ENCODE assay signal across 9 mouse cellular contexts in the genomic region with DNA sequence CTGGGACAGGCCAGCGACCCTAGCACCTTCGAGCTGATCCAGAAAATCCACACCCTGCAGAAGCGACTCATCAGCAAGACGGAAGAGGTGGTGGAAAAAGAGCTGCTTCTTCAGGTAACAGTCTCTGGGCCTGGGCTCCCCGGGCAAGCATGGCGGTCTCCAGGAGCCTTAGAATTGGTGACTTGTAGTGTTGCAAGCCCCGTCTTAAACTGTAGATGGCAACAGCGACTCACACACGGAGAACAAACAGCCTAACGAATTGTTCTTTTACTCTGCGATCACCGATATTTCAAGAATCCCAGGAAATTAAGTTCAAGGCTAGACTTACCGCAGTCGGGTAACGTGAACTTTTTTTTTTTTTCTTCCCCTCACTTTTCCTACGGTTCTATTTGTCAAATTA. TPM values are rescaled to one million over a fixed set of nuclear protein-coding genes. Genes with fewer than 3 reads are reported as not detected.
DNase-seq lines count a peak whose midpoint lies in the region; ATAC-seq and TF ChIP-seq lines count a peak whose summit lies in the region.
"Had no signal": no experiment of that assay in that cellular context is flagged by ENCODE, and none has a peak within 500 bp of the region (broad histone marks: within the 10 kb centered on the region; RNA-seq: fewer than 3 reads in every experiment).

No protein-coding gene starts in this region.

- no peak overlapping the region for H3K9ac ChIP-seq in heart, embryonic 13.5 days
- no peak overlapping the region for H3K9ac ChIP-seq in heart, embryonic 11.5 days (ENCODE audit: low read depth, low read length)
- H3K9ac ChIP-seq in midbrain, embryonic 11.5 days (ENCODE audit: low read length), result no peak overlapping the region
- H3K9ac ChIP-seq: limb, embryonic 12.5 days had no signal

- no peak for TF ChIP-seq POLR2A in cortical plate, adult 2 months (IDR thresholded peaks at IDR 0.05; ENCODE audit: extremely low read depth, insufficient read depth, low read length)

- H3K27me3 ChIP-seq in heart, embryonic 13.5 days (replicated peaks), result peaks cover 17% of the 10 kb centered on the region
- H3K27me3 ChIP-seq in heart, embryonic 11.5 days (ENCODE audit: control insufficient read depth, insufficient read depth, low read length), result no peaks in the 10 kb centered on the region
- H3K27me3 ChIP-seq in midbrain, embryonic 11.5 days (ENCODE audit: control insufficient read depth, insufficient read depth, low read length), result no peaks in the 10 kb centered on the region

- H3K4me2 ChIP-seq in heart, embryonic 13.5 days, result peak overlapping the region; percentile 33; the same call in 1 of the 2 replicates
- no peak overlapping the region for H3K4me2 ChIP-seq in heart, embryonic 11.5 days
- H3K4me2 ChIP-seq in midbrain, embryonic 11.5 days, result no peak overlapping the region
- H3K4me2 ChIP-seq: limb, embryonic 12.5 days had no signal

- no peak for ATAC-seq in heart, embryonic 13.5 days (ENCODE audit: extremely low read depth, insufficient number of reproducible peaks, low FRiP score, low TSS enrichment)
- no peak for ATAC-seq in heart, embryonic 11.5 days (replicated peaks; ENCODE audit: insufficient number of reproducible peaks, low FRiP score, low TSS enrichment)
- ATAC-seq in midbrain, embryonic 11.5 days (ENCODE audit: low FRiP score), result peak; percentile 48; the same call in 1 of the 2 replicates

- peak; percentile 65 for TF ChIP-seq CTCF in cortical plate, adult 2 months (IDR thresholded peaks at IDR 0.05; ENCODE audit: extremely low read depth, insufficient read depth, low read length)

- peak; percentile 64 for DNase-seq in ES-CJ7 (ENCODE audit: low read depth, low spot score)
- DNase-seq in kidney, postnatal 10 days, result peak; percentile 45
- no peak for DNase-seq in midbrain, embryonic 11.5 days (ENCODE audit: low spot score, missing footprints)
- no peak for DNase-seq in urinary bladder, adult 2 months (ENCODE audit: low spot score)
- no peak for DNase-seq in spleen, adult 12 weeks (ENCODE audit: low spot score)

- no peak overlapping the region for H3K4me3 ChIP-seq in heart, embryonic 13.5 days
- no peak overlapping the region for H3K4me3 ChIP-seq in heart, embryonic 11.5 days (ENCODE audit: low read depth, low read length)
- no peak overlapping the region for H3K4me3 ChIP-seq in cortical plate, adult 2 months (ENCODE audit: insufficient read depth, low read length)
- no peak overlapping the region for H3K4me3 ChIP-seq in midbrain, embryonic 11.5 days (ENCODE audit: low read depth, low read length)
- H3K4me3 ChIP-seq: limb, embryonic 12.5 days had no signal

- no peaks in the 10 kb centered on the region for H3K36me3 ChIP-seq in heart, embryonic 13.5 days
- H3K36me3 ChIP-seq in heart, embryonic 11.5 days (ENCODE audit: control insufficient read depth, insufficient read depth, low read length), result no peaks in the 10 kb centered on the region
- H3K36me3 ChIP-seq in midbrain, embryonic 11.5 days (ENCODE audit: control insufficient read depth, insufficient read depth, low read length), result no peaks in the 10 kb centered on the region
- H3K36me3 ChIP-seq: limb, embryonic 12.5 days had no signal

- H3K4me1 ChIP-seq in heart, embryonic 13.5 days, result peaks cover 6% of the 10 kb centered on the region; the same call in 1 of the 2 replicates
- H3K4me1 ChIP-seq in heart, embryonic 11.5 days (ENCODE audit: control insufficient read depth, insufficient read depth, low read length), result no peaks in the 10 kb centered on the region
- no peaks in the 10 kb centered on the region for H3K4me1 ChIP-seq in cortical plate, adult 2 months (ENCODE audit: control insufficient read depth, insufficient read depth, low read length)
- no peaks in the 10 kb centered on the region for H3K4me1 ChIP-seq in midbrain, embryonic 11.5 days (ENCODE audit: control insufficient read depth, insufficient read depth, low read length)

- H3K9me3 ChIP-seq in heart, embryonic 13.5 days, result no peaks in the 10 kb centered on the region
- H3K9me3 ChIP-seq in heart, embryonic 11.5 days (replicated peaks; ENCODE audit: control insufficient read depth, low read length), result no peaks in the 10 kb centered on the region
- no peaks in the 10 kb centered on the region for H3K9me3 ChIP-seq in midbrain, embryonic 11.5 days (ENCODE audit: control insufficient read depth, low read length)
- H3K9me3 ChIP-seq: limb, embryonic 12.5 days had no signal

- no peak overlapping the region for H3K27ac ChIP-seq in heart, embryonic 13.5 days (replicated peaks)
- H3K27ac ChIP-seq in heart, embryonic 11.5 days (ENCODE audit: low read depth, low read length), result no peak overlapping the region
- H3K27ac ChIP-seq in cortical plate, adult 2 months (ENCODE audit: insufficient read depth, low read length), result no peak overlapping the region
- H3K27ac ChIP-seq in midbrain, embryonic 11.5 days (ENCODE audit: low read depth, low read length), result no peak overlapping the region
- H3K27ac ChIP-seq: limb, embryonic 12.5 days had no signal

- 29% methylated on average over 16 of the region's 16 CpGs for WGBS in heart, embryonic 13.5 days
- WGBS in heart, embryonic 11.5 days (ENCODE audit: insufficient replicate concordance), result 34% methylated on average over 16 of the region's 16 CpGs
- WGBS in midbrain, embryonic 11.5 days, result 41% methylated on average over 16 of the region's 16 CpGs

RNA-seq across cellular contexts. Expression of a gene that starts 51.0 kb away (rescaled TPM):
- polyA plus RNA-seq in heart, embryonic 13.5 days (2015; fragmentation: Nextera tagmentation; extraction: Ambion mirVana), result 0.08 and 0.11 TPM in 2 replicates
- polyA plus RNA-seq in heart, embryonic 11.5 days (2014; fragmentation: Nextera tagmentation; extraction: Ambion mirVana), result 0.16 and 0.18 TPM in 2 replicates
- polyA plus RNA-seq in cortical plate, adult 2 months (2012; rRNA removed), result 0.17 and 0.19 TPM in 2 replicates
- polyA plus RNA-seq in midbrain, embryonic 11.5 days (2014; fragmentation: Nextera tagmentation; extraction: Ambion mirVana), result 0.14 and 0.20 TPM in 2 replicates
- polyA plus RNA-seq in urinary bladder, adult 2 months (2012; rRNA removed), result not detected in 2 replicates

Comparison
In these comparisons a context has a peak if more than half of its experiments do, and no peak if none do; other contexts are left out.
1. DNase-seq: peak in ES-CJ7 (single experiment) and kidney, postnatal 10 days (single experiment); none in midbrain, embryonic 11.5 days (single experiment), urinary bladder, adult 2 months (single experiment) and spleen, adult 12 weeks (single experiment).